Mouse (Mus musculus): ENCODE measurements around the gene Sox3.

Sox3 gene

DNA sequence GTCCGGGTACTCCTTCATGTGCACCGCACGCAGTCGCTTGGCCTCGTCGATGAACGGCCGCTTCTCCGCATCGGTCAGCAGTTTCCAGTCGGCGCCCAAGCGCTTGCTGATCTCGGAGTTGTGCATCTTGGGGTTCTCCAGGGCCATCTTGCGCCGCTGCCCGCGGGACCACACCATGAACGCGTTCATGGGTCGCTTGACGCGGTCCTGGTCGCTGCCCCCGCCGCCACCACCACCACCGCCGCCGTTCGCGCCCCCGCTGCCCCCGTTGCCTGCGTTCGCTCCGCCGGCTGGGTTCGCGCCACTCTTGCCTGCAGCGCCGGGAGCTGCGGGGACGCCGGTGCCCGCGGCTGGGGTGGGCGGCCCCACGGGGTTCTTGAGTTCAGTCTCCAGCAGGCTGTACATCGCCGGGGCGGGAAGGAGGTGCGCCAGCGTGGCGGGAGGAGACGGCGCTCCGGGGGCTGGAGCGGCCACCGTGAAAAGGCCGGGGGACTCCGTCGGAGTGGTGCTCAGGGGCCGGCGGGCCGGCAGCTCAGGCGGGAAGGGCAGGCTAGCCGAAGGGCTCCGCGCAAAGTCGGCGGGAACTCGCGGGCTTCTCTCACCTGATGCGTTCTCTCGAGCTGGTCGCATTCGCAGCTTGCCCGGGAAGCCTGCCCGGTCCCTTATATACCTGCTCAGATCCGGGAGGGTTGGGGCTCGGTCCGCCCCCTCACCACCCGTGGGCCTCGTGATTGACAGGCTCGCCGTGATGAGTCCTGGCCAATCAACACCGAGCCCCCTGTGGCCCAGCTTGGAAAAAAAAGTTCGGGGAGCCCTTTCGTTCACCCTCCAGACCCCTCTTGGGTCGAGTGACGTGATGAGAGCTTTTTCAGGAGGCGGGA is at the start of gene Sox3:
Gene Sox3 (minus strand): TSS at position 630 of the 881 bp plus-strand sequence.
- DNase-seq (ENCODE audit: extremely low spot score, low spot score): peak; percentile 64

DNA sequence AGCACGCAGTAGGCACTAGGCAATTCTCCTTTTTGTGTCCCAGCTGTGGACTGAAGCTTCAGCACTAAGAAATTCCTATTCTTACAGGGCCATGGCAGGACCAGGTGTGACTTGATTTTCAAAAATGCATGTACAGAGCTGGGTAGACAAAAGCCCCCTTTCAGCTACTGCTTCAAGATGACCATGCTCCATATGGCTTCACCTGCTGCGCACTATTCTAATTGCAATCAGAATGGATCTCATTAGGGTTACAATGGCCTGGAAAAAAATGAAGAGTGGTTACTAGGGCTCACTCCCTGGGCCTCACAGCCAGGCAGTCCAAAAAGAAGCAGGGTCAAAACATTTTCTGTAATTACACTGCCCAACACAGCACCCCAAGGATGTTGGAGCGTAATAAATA is 47.0 kb upstream of the Sox3 start:
- no peak for DNase-seq (ENCODE audit: extremely low spot score, low spot score)

DNA sequence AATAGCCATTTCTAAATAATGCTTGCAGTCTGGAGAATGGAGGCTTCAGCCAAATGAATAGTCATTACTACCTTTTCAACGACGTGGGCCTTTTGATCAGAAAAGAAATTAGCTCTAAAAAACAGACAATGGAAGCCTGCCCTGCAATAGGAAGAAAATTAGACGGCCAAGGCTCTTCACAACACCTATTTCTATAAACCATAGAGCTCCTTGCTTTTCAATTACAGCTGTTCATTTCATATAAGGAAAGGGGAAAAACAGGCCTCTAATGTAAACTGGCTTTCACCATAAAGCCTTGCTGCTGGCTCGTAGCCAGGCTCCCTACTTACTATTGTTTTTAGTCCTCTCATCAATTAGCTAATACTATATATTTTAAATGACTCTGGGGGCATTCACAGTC is 6.3 kb upstream of the Sox3 start:
- no peak for DNase-seq (ENCODE audit: extremely low spot score, low spot score)

DNA sequence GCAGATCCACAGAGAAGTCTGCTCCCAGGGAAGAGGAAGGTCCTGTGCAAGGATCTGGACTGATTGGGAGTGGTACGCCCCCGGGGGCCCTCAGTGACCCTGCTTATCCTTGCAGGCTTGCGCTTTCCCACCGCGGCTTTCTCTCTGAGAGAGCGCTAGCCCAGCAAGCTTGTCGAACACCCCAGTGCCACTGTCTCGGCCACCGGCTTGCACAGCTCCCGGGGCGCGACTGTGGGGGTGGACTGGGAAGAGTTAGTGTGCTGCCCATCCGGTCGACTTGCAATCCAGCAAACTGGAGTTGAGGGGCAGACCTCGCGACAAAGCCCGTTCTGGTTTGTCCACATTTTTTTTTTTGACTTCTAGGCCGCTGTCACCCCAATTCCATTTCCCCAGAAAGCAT is 5.4 kb upstream of the Sox3 start:
- DNase-seq (ENCODE audit: extremely low spot score, low spot score): peak; percentile 36

DNA sequence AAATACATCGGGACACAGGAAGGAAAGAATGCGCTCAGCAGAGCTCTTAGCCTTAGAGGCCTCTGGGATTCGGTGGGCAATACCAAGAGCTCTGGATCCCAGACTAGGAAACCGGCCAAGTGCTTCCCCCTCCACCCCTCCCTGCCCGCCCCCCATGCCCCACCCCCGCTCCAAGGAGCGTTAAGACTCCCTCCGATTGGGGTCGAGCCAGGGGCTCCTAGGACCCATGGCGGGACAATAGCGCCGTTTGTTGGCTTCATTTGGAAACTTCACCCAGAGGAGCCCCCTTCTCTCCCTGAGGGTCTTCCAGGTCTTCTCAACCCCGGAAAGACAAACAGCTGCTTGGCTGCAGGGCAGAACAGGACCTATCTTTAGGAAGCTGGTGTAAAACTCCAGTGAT is 3.1 kb upstream of the Sox3 start:
- no peak for DNase-seq (ENCODE audit: extremely low spot score, low spot score)

DNA sequence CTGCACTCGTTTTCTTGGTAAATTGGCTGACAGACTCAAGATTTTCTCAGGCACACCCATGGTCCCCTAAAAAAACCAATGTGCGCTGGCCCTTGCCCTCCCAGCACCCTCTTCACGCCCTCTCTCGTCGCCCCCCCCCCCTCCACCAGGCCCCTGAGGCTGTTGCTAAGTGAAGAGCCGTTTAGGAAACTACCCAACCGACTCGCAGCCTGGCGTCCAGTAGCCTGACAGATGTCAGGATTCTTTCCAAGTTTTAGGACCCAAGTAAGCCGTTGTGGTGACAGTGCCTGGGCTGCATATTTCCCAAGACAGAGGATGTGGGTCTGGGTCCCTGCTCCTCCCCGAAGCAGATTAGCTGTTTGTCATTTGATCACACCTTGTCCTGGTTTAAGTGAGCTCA is 2.2 kb upstream of the Sox3 start:
- DNase-seq (ENCODE audit: extremely low spot score, low spot score): peak; percentile 34

DNA sequence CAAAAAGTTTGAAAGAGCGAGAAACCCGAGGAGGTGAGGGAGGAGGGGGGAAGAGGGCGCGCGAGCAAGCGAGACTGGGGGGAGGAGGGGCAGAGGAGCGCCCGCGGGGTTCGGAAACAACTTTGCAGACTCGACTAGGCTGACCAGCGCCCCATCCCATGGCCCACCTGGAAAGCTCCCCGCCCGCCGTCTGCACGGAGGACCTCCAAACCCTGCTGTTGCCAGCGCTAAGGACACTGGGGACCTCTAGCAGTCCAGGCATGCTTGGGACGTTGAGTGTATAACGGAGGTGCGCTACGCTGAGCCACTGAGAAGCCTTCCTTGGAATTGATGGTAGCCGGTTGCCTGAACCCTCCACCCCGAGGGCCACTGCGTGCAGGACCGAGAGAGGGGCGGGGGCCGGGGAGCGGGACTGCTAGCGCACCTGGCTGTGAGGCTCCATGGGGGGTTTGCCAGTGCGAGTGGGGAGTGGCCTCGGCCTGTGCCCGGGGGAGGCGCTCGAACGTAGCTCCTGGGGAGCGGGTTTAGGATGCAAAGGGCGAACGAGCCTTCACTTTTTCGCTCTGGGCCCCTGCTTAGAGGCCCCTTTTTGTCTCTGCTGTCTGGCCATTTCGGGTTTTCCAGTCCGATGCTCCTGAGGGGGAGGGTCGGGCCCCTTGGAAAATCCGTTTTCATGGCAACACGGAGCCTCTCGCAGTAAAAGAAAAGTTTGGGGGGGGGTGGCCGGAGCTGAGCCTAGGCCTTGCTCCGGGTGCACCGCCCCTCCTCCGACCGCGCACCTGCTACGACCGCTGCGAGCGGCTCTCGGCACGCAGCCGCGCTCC is 702 bp upstream of the Sox3 start:
- peak; percentile 52 for DNase-seq (ENCODE audit: extremely low spot score, low spot score)

DNA sequence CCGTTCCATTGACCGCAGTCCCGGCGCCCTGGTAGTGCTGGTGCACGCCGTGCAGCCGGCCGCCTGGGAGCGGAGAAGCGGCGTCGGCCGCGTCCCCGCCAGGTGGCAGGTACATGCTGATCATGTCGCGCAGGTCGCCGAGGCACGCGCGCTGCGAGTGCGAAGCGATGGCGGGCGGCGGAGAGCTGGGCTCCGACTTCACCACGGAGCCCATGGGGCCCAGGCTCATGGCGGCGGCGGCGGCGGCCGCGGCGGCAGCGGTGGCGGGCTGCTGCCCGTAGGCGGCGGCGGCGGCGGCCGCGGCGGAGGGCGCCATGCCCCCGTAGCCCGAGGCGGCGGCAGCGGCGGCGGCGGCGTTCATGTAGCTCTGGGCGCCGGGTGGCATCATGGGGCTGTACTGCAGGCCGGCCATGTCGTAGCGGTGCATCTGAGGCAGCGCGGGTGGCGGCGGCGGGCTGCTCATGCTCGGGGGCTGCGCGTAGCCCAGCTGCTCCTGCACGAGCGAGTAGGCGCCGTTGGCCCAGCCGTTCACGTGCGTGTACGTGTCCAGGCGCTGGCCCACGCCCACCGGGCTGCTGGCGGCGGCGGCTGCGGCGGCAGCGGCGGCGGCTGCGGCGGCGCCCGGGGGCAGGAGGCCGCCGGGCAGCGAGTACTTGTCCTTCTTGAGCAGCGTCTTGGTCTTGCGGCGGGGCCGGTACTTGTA is 981 bp downstream of the Sox3 start:
- DNase-seq (ENCODE audit: extremely low spot score, low spot score): peak; percentile 57

DNA sequence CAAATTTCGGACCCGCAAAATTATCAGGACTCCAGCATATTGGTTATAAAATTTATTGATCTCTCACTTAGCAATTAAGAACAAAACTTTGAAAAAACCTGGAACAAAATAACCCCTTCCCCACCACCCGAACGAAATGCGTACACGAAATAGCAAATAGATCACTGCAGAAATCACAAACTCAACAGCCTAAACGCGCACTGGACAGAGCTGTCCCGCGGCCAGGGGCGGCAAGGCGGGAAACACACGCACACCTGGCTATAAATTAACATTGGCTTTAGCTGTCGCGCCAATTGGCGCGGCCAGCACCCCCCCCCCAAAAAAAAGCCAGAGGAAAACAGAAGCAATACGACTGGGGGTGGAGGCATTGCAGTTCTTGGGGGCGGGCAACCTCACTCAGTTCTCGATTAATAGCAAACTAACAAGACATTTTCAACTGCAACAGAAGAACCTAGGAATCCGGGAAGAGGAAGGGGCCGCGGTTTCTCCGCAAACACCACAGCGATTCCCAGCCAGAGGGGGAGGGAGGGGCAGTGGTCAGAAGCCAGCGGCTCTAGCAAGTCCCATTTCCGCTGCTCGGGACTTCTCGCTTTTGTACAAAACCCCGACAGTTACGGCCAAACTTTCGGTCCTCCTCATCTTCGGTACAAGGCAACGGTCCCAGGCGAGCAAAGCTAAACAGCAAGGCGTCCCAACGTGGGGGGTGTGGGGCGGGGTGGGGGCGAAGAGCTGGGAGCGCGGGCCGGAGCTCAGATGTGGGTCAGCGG is 1.7 kb downstream of the Sox3 start:
- DNase-seq (ENCODE audit: extremely low spot score, low spot score): peak; percentile 49

DNA sequence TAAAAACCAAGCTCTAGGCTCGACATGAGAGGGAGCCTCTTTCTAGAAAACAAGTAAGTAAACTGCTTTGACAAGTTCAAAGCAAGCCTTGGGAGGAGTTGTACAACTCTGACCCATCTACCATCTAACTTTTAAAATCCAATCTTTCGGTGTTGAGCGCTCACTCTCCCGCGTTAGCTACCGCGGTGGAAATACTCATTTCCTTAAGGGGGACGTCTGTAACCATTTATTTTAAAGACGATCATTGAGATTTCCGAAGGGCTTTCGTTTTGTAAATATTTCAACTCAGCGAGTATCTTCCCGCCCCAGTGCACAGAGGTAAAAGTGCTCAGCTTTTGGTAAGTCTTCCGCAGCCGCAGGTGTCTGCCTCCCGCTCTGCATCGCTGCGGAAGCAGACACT is 2.6 kb downstream of the Sox3 start:
- DNase-seq (ENCODE audit: extremely low spot score, low spot score): peak; percentile 18

DNA sequence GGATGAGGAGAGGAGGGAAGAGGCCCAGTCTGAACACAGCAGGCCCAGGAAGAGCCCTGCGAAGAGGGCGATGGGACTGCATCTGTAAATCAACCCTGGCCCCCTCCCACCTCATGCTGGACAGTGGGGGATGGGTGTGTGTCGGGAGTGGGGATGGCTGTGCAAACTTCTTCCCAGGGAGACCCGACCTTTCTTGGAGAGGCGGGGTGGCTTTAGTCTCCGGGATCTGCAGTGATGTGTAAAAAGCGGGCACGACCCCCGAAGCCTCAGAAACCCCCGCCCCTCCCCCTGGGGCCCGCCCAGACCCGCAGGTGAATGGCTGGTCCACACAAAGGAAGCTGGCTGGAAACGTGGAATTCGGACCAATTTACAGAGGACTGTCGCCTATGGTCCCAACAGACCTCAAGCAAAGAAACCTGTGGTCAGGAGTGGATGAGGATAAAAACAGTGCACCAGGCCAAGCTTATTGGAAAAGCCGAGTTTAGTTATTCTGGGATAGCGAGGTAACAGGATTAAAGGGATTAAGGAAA is 3.2 kb downstream of the Sox3 start:
- peak; percentile 42 for DNase-seq (ENCODE audit: extremely low spot score, low spot score)
